Comparison of ENCODE assay signal across 12 mouse cellular contexts in genomic region chr1:58957931-58958330, GRCm38 (mm10). TPM values are rescaled to one million over a fixed set of nuclear protein-coding genes. Genes with fewer than 3 reads are reported as not detected.
DNase-seq lines count a peak whose midpoint lies in the region; ATAC-seq lines count a peak whose summit lies in the region.
"Had no signal": no experiment of that assay in that cellular context is flagged by ENCODE, and none has a peak within 500 bp of the region (broad histone marks: within the 10 kb centered on the region; RNA-seq: fewer than 3 reads in every experiment).

No protein-coding gene starts in this region.

- H3K36me3 ChIP-seq in liver, embryonic 12.5 days, result peaks cover 26% of the 10 kb centered on the region
- 0 out of 2 replicates have a peak, but pooled peaks cover 3% of the 10 kb centered on the region for H3K36me3 ChIP-seq in liver, embryonic 16.5 days (ENCODE audit: control insufficient read depth, insufficient read depth)
- H3K36me3 ChIP-seq: embryonic facial prominence, embryonic 13.5 days; hindbrain, embryonic 15.5 days; limb, embryonic 15.5 days had no signal

- H3K27ac ChIP-seq in liver, embryonic 12.5 days, result peak overlapping the region; percentile 97
- H3K27ac ChIP-seq in liver, embryonic 16.5 days (ENCODE audit: low read length), result peak overlapping the region; percentile 31
- H3K27ac ChIP-seq: embryonic facial prominence, embryonic 13.5 days; hindbrain, embryonic 15.5 days; limb, embryonic 15.5 days had no signal

- H3K4me2 ChIP-seq in liver, embryonic 12.5 days, result peak overlapping the region; percentile 24; the same call in 1 of the 2 replicates
- H3K4me2 ChIP-seq in liver, embryonic 16.5 days (ENCODE audit: low read depth, low read length), result 0 out of 2 replicates have a peak overlapping the region, but pooled peaks have one; percentile 2
- H3K4me2 ChIP-seq: embryonic facial prominence, embryonic 13.5 days; hindbrain, embryonic 15.5 days; limb, embryonic 15.5 days had no signal

- no peak for ATAC-seq in liver, embryonic 12.5 days
- ATAC-seq in liver, embryonic 16.5 days (ENCODE audit: low read depth), result no peak

- no peaks in the 10 kb centered on the region for H3K27me3 ChIP-seq in liver, embryonic 12.5 days (replicated peaks)
- H3K27me3 ChIP-seq in liver, embryonic 16.5 days (ENCODE audit: control insufficient read depth, insufficient read depth, low read depth, low read length), result no peaks in the 10 kb centered on the region
- H3K27me3 ChIP-seq: embryonic facial prominence, embryonic 13.5 days; hindbrain, embryonic 15.5 days; limb, embryonic 15.5 days had no signal

- WGBS in liver, embryonic 12.5 days (ENCODE audit: insufficient replicate concordance), result 68% methylated on average over 2 of the region's 2 CpGs
- 57% methylated on average over 2 of the region's 2 CpGs for WGBS in liver, embryonic 16.5 days (ENCODE audit: insufficient replicate concordance)

- H3K4me1 ChIP-seq in liver, embryonic 12.5 days, result peaks cover 97% of the 10 kb centered on the region
- H3K4me1 ChIP-seq in liver, embryonic 16.5 days (ENCODE audit: control insufficient read depth, low read depth, low read length), result peaks cover 82% of the 10 kb centered on the region

- DNase-seq in gastrocnemius, adult 18-20 months (ENCODE audit: low spot score), result peak; percentile 74
- no peak for DNase-seq in gastrocnemius, postnatal 4 days (ENCODE audit: low spot score in 2 of 2)
- DNase-seq in liver, result no peak
- DNase-seq in embryo, embryonic 9.5 days (ENCODE audit: extremely low spot score), result peak; percentile 48
- DNase-seq in left cerebral cortex, adult 18-20 months (ENCODE audit: low spot score in 2 of 2), result no peak
- no peak for DNase-seq in retina, embryonic 14.5 days (ENCODE audit: low spot score)
- DNase-seq: B cell, adult 2 months had no signal

- H3K9ac ChIP-seq in liver, embryonic 12.5 days, result peak overlapping the region; percentile 51
- peak overlapping the region; percentile 1 for H3K9ac ChIP-seq in liver, embryonic 16.5 days (ENCODE audit: low read depth, low read length)
- H3K9ac ChIP-seq: embryonic facial prominence, embryonic 13.5 days; hindbrain, embryonic 15.5 days; limb, embryonic 15.5 days had no signal

- H3K4me3 ChIP-seq in liver, embryonic 12.5 days, result no peak overlapping the region
- H3K4me3 ChIP-seq in liver, embryonic 16.5 days (ENCODE audit: low read depth, low read length), result no peak overlapping the region
- H3K4me3 ChIP-seq: embryonic facial prominence, embryonic 13.5 days; hindbrain, embryonic 15.5 days; limb, embryonic 15.5 days had no signal

- H3K9me3 ChIP-seq in liver, embryonic 12.5 days (replicated peaks), result no peaks in the 10 kb centered on the region
- no peaks in the 10 kb centered on the region for H3K9me3 ChIP-seq in liver, embryonic 16.5 days (replicated peaks; ENCODE audit: control insufficient read depth, low read length)
- H3K9me3 ChIP-seq: embryonic facial prominence, embryonic 13.5 days; hindbrain, embryonic 15.5 days; limb, embryonic 15.5 days had no signal

RNA-seq across cellular contexts. Expression of gene Trak2, which starts 15.3 kb away (rescaled TPM):
- 10 to 100 TPM; 56.1 to 83.1 TPM for total RNA-seq in gastrocnemius, adult 18-20 months (2021)
- 10 to 100 TPM; 52.4 to 56.7 TPM for total RNA-seq in gastrocnemius, postnatal 4 days (2021)
- 56.5 and 59.8 TPM in 2 replicates for polyA plus RNA-seq in liver, embryonic 12.5 days (2016; fragmentation: Nextera tagmentation; extraction: Ambion mirVana)
- polyA plus RNA-seq in liver, embryonic 16.5 days (2015; fragmentation: Nextera tagmentation; extraction: Ambion mirVana), result 58.9 TPM in 2 replicates
- 100 to 1,000 TPM; 123 TPM for total RNA-seq in left cerebral cortex, adult 18-20 months (2021)

RNA-seq across cellular contexts. Expression of gene Stradb, which starts 15.4 kb away (rescaled TPM):
- total RNA-seq in gastrocnemius, adult 18-20 months (2021), result 100 to 1,000 TPM; 117 to 129 TPM
- total RNA-seq in gastrocnemius, postnatal 4 days (2021), result 10 to 100 TPM; 69.6 to 81.9 TPM
- polyA plus RNA-seq in liver, embryonic 12.5 days (2016; fragmentation: Nextera tagmentation; extraction: Ambion mirVana), result 37.5 and 38.4 TPM in 2 replicates
- 49.1 and 49.5 TPM in 2 replicates for polyA plus RNA-seq in liver, embryonic 16.5 days (2015; fragmentation: Nextera tagmentation; extraction: Ambion mirVana)
- total RNA-seq in left cerebral cortex, adult 18-20 months (2021), result 10 to 100 TPM; 53.8 to 54.6 TPM

Comparison
In these comparisons a context has a peak if more than half of its experiments do, and no peak if none do; other contexts are left out.
1. DNase-seq: peak in gastrocnemius, adult 18-20 months (single experiment) and embryo, embryonic 9.5 days (single experiment); none in gastrocnemius, postnatal 4 days (0 of 2), liver (single experiment), left cerebral cortex, adult 18-20 months (0 of 2) and retina, embryonic 14.5 days (single experiment).